Mouse (Mus musculus) layer of hippocampus, adult 11-12 months (tissue): ENCODE data around the gene 2410131K14Rik.

Source experiments
- DNase-seq: peaks from one replicate; pipeline ENCODE4 v3.0.0; 2022; ENCODE audit warnings: low spot score

Gene 2410131K14Rik

GRCm38 (mm10) chr5:118311251-118311650 is 66.2 kb downstream of the 2410131K14Rik start:
- DNase-seq = no peak

GRCm38 (mm10) chr5:118313766-118314165 is 68.7 kb downstream of the 2410131K14Rik start:
- no peak for DNase-seq
